Mouse (Mus musculus): ENCODE results near the gene Foxo6. TPM values are rescaled to one million over a fixed set of nuclear protein-coding genes. Genes with fewer than 3 reads are reported as not detected.

Foxo6 gene
- polyA plus RNA-seq, 1 experiment from 2014 or later = 0.69 TPM

GRCm38 (mm10) chr4:120282568-120283091 lies 4.5 kb downstream of the Foxo6 start:
- H3K27me3 ChIP-seq (ENCODE audit: control insufficient read depth, insufficient read depth, low read length) = peaks cover 57% of the 10 kb centered on the region

GRCm38 (mm10) chr4:120281011-120281410 lies 6.1 kb downstream of the Foxo6 start:
- Histone ChIP-seq H3K27me3 (ENCODE audit: control insufficient read depth, insufficient read depth, low read length) (peaks cover 46% of the 10 kb centered on the region), H3K9me3 (replicated peaks; ENCODE audit: control insufficient read depth, low read length) (no peaks in the 10 kb centered on the region), H3K4me2 (ENCODE audit: low read depth, low read length) (no peak overlapping the region), H3K9ac (replicated peaks; ENCODE audit: low read length) (no peak overlapping the region), H3K27ac (replicated peaks; ENCODE audit: low read depth, low read length) (no peak overlapping the region), H3K4me1 (ENCODE audit: control insufficient read depth, insufficient read depth, low read length) (peaks cover 6% of the 10 kb centered on the region), H3K36me3 (replicated peaks; ENCODE audit: control insufficient read depth, insufficient read depth, low read depth, low read length) (no peaks in the 10 kb centered on the region), H3K4me3 (ENCODE audit: low read depth, low read length) (no peak overlapping the region)
- WGBS = 79% methylated on average over 3 of the region's 3 CpGs
- DNase-seq (ENCODE audit: low spot score) (no peak), ATAC-seq (replicated peaks; ENCODE audit: insufficient number of reproducible peaks, low FRiP score, low TSS enrichment, low read depth) (no peak)

More at GRCm38 (mm10) chr4:120282568-120283091, 4.5 kb downstream of the Foxo6 start:
- Histone ChIP-seq H3K9ac (replicated peaks; ENCODE audit: low read length) (peak overlapping the region; percentile 48), H3K4me2 (ENCODE audit: low read depth, low read length) (peak overlapping the region; percentile 87), H3K4me3 (ENCODE audit: low read depth, low read length) (peak overlapping the region; percentile 39), H3K4me1 (ENCODE audit: control insufficient read depth, insufficient read depth, low read length) (peaks cover 11% of the 10 kb centered on the region), H3K9me3 (replicated peaks; ENCODE audit: control insufficient read depth, low read length) (no peaks in the 10 kb centered on the region), H3K36me3 (replicated peaks; ENCODE audit: control insufficient read depth, insufficient read depth, low read depth, low read length) (no peaks in the 10 kb centered on the region), H3K27ac (replicated peaks; ENCODE audit: low read depth, low read length) (no peak overlapping the region)
- DNase-seq (ENCODE audit: low spot score) = no peak
- ATAC-seq (replicated peaks; ENCODE audit: insufficient number of reproducible peaks, low FRiP score, low TSS enrichment, low read depth) = no peak
- under 1% methylated on average over 33 of the region's 47 CpGs for WGBS

- no peak for DNase-seq (ENCODE audit: low spot score)
- Histone ChIP-seq H3K4me1 (ENCODE audit: control insufficient read depth, insufficient read depth, low read length) (peaks cover 6% of the 10 kb centered on the region), H3K9me3 (replicated peaks; ENCODE audit: control insufficient read depth, low read length) (no peaks in the 10 kb centered on the region), H3K4me3 (ENCODE audit: low read depth, low read length) (no peak overlapping the region), H3K36me3 (replicated peaks; ENCODE audit: control insufficient read depth, insufficient read depth, low read depth, low read length) (no peaks in the 10 kb centered on the region), H3K4me2 (ENCODE audit: low read depth, low read length) (no peak overlapping the region), H3K27me3 (ENCODE audit: control insufficient read depth, insufficient read depth, low read length) (peaks cover 41% of the 10 kb centered on the region), H3K9ac (replicated peaks; ENCODE audit: low read length) (no peak overlapping the region), H3K27ac (replicated peaks; ENCODE audit: low read depth, low read length) (no peak overlapping the region)
- 81% methylated on average over 12 of the region's 12 CpGs for WGBS
- no peak for ATAC-seq (replicated peaks; ENCODE audit: insufficient number of reproducible peaks, low FRiP score, low TSS enrichment, low read depth)
Observed at GRCm38 (mm10) chr4:120280432-120280831, 6.7 kb downstream of the Foxo6 start.

GRCm38 (mm10) chr4:120277255-120277928 lies 9.8 kb downstream of the Foxo6 start:
- H3K27me3 ChIP-seq (ENCODE audit: control insufficient read depth, insufficient read depth, low read length) = peaks cover 13% of the 10 kb centered on the region

GRCm38 (mm10) chr4:120275487-120275886 lies 11.7 kb downstream of the Foxo6 start:
- no peak overlapping the region for H3K4me3 ChIP-seq (ENCODE audit: low read depth, low read length)
- H3K4me2 ChIP-seq (ENCODE audit: low read depth, low read length) = no peak overlapping the region
- 72% methylated on average over 9 of the region's 9 CpGs for WGBS
- H3K27me3 ChIP-seq (ENCODE audit: control insufficient read depth, insufficient read depth, low read length) = peaks cover 11% of the 10 kb centered on the region
- H3K36me3 ChIP-seq (replicated peaks; ENCODE audit: control insufficient read depth, insufficient read depth, low read depth, low read length) = no peaks in the 10 kb centered on the region
- ATAC-seq (replicated peaks; ENCODE audit: insufficient number of reproducible peaks, low FRiP score, low TSS enrichment, low read depth) (no peak), DNase-seq (ENCODE audit: low spot score) (no peak)
- H3K9me3 ChIP-seq (replicated peaks; ENCODE audit: control insufficient read depth, low read length) = no peaks in the 10 kb centered on the region
- H3K9ac ChIP-seq (replicated peaks; ENCODE audit: low read length) = no peak overlapping the region
- no peaks in the 10 kb centered on the region for H3K4me1 ChIP-seq (ENCODE audit: control insufficient read depth, insufficient read depth, low read length)
- no peak overlapping the region for H3K27ac ChIP-seq (replicated peaks; ENCODE audit: low read depth, low read length)

More at GRCm38 (mm10) chr4:120277255-120277928, 9.8 kb downstream of the Foxo6 start:
- Histone ChIP-seq H3K4me1 (ENCODE audit: control insufficient read depth, insufficient read depth, low read length) (no peaks in the 10 kb centered on the region), H3K9me3 (replicated peaks; ENCODE audit: control insufficient read depth, low read length) (no peaks in the 10 kb centered on the region), H3K9ac (replicated peaks; ENCODE audit: low read length) (peak overlapping the region; percentile 9; the same call in 1 of the 2 replicates), H3K4me2 (ENCODE audit: low read depth, low read length) (no peak overlapping the region), H3K4me3 (ENCODE audit: low read depth, low read length) (no peak overlapping the region), H3K27ac (replicated peaks; ENCODE audit: low read depth, low read length) (no peak overlapping the region), H3K36me3 (replicated peaks; ENCODE audit: control insufficient read depth, insufficient read depth, low read depth, low read length) (no peaks in the 10 kb centered on the region)
- ATAC-seq (replicated peaks; ENCODE audit: insufficient number of reproducible peaks, low FRiP score, low TSS enrichment, low read depth) (peak; percentile 34; the same call in 1 of the 2 replicates), DNase-seq (ENCODE audit: low spot score) (no peak)
- 50% methylated on average over 4 of the region's 4 CpGs for WGBS

GRCm38 (mm10) chr4:120273594-120273993 lies 13.6 kb downstream of the Foxo6 start:
- no peaks in the 10 kb centered on the region; the same call in 1 of the 2 replicates for H3K4me1 ChIP-seq (ENCODE audit: control insufficient read depth, insufficient read depth, low read length)
- no peak overlapping the region for H3K9ac ChIP-seq (replicated peaks; ENCODE audit: low read length)
- no peaks in the 10 kb centered on the region for H3K9me3 ChIP-seq (replicated peaks; ENCODE audit: control insufficient read depth, low read length)
- no peak overlapping the region for H3K27ac ChIP-seq (replicated peaks; ENCODE audit: low read depth, low read length)
- H3K27me3 ChIP-seq (ENCODE audit: control insufficient read depth, insufficient read depth, low read length) = peaks cover 30% of the 10 kb centered on the region
- ATAC-seq (replicated peaks; ENCODE audit: insufficient number of reproducible peaks, low FRiP score, low TSS enrichment, low read depth) (no peak), DNase-seq (ENCODE audit: low spot score) (no peak)
- 66% methylated on average over 7 of the region's 7 CpGs for WGBS
- no peak overlapping the region for H3K4me3 ChIP-seq (ENCODE audit: low read depth, low read length)
- no peaks in the 10 kb centered on the region for H3K36me3 ChIP-seq (replicated peaks; ENCODE audit: control insufficient read depth, insufficient read depth, low read depth, low read length)
- no peak overlapping the region for H3K4me2 ChIP-seq (ENCODE audit: low read depth, low read length)

GRCm38 (mm10) chr4:120271886-120272580 lies 15.1 kb downstream of the Foxo6 start:
- no peak overlapping the region for H3K4me2 ChIP-seq (ENCODE audit: low read depth, low read length)
- H3K27ac ChIP-seq (replicated peaks; ENCODE audit: low read depth, low read length) = no peak overlapping the region
- H3K9ac ChIP-seq (replicated peaks; ENCODE audit: low read length) = no peak overlapping the region
- peaks cover 46% of the 10 kb centered on the region for H3K27me3 ChIP-seq (ENCODE audit: control insufficient read depth, insufficient read depth, low read length)
- H3K36me3 ChIP-seq (replicated peaks; ENCODE audit: control insufficient read depth, insufficient read depth, low read depth, low read length) = no peaks in the 10 kb centered on the region
- H3K4me1 ChIP-seq (ENCODE audit: control insufficient read depth, insufficient read depth, low read length) = peaks cover 5% of the 10 kb centered on the region
- no peaks in the 10 kb centered on the region for H3K9me3 ChIP-seq (replicated peaks; ENCODE audit: control insufficient read depth, low read length)
- no peak overlapping the region for H3K4me3 ChIP-seq (ENCODE audit: low read depth, low read length)
- ATAC-seq (replicated peaks; ENCODE audit: insufficient number of reproducible peaks, low FRiP score, low TSS enrichment, low read depth) (no peak; the same call in 1 of the 2 replicates), DNase-seq (ENCODE audit: low spot score) (no peak)
- 70% methylated on average over 6 of the region's 6 CpGs for WGBS

- no peak for ATAC-seq (replicated peaks; ENCODE audit: insufficient number of reproducible peaks, low FRiP score, low TSS enrichment, low read depth)
- Histone ChIP-seq H3K9me3 (replicated peaks; ENCODE audit: control insufficient read depth, low read length) (no peaks in the 10 kb centered on the region), H3K4me3 (ENCODE audit: low read depth, low read length) (no peak overlapping the region), H3K9ac (replicated peaks; ENCODE audit: low read length) (no peak overlapping the region), H3K36me3 (replicated peaks; ENCODE audit: control insufficient read depth, insufficient read depth, low read depth, low read length) (no peaks in the 10 kb centered on the region), H3K27me3 (ENCODE audit: control insufficient read depth, insufficient read depth, low read length) (peaks cover 53% of the 10 kb centered on the region), H3K4me2 (ENCODE audit: low read depth, low read length) (no peak overlapping the region), H3K4me1 (ENCODE audit: control insufficient read depth, insufficient read depth, low read length) (peaks cover 5% of the 10 kb centered on the region), H3K27ac (replicated peaks; ENCODE audit: low read depth, low read length) (no peak overlapping the region)
- 67% methylated on average over 8 of the region's 8 CpGs for WGBS
- no peak for DNase-seq (ENCODE audit: low spot score)
Observed at GRCm38 (mm10) chr4:120271208-120271607, 15.9 kb downstream of the Foxo6 start.

Measured in embryonic facial prominence, embryonic 11.5 days (tissue).